Mouse (Mus musculus): ENCODE measurements around the gene Rab11fip2.

DNA sequence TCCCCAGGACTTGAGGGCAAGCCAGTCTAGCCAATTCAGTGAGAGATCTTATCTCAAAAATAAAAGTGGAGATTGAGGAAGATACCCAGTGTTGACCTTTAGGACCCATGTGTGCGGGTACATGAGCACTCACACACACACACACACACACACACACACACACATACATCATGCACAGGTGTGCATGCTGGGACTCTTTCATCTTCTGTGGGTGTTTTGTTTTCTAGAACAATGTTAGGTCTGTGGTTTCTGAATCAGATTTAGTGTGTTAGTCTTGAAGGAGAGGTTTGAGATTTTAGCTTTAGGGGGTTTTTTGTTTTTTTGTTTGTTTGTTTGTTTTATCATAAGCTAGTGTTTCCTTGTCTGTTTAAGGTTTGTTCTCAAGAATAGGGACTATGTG lies 17.3 kb downstream of the Rab11fip2 start:
- TF ChIP-seq POLR2A (IDR thresholded peaks at IDR 0.05; ENCODE audit: borderline replicate concordance, extremely low read depth, low read depth, low read length) (no peak), CTCF (IDR thresholded peaks at IDR 0.05; ENCODE audit: insufficient read depth, low read length) (no peak)
